Mouse (Mus musculus) stomach, postnatal 0 days (tissue): ENCODE results near the gene Gm19402. TPM values are rescaled to one million over a fixed set of nuclear protein-coding genes. Genes with fewer than 3 reads are reported as not detected.

Experiments used
- ATAC-seq: fragments of 200-750 bp; cut with Nextera tagmentation; 2 replicates; pipeline ENCODE4 v1.8.0; 2017; ENCODE audit not compliant: low FRiP score, low TSS enrichment
- DNase-seq: peaks from one replicate; pipeline ENCODE4 v3.0.0-alpha.2; 2016; ENCODE audit warnings: low spot score
- H3K27ac ChIP-seq: fragments of 300-500 bp; sonication (generic); replicated peaks from 2 replicates; pipeline ENCODE4 v1.5.1; 2014; ENCODE audit warnings: mild to moderate bottlenecking, control low read depth
- H3K27me3 ChIP-seq: fragments of 300-500 bp; sonication (generic); 2 replicates; pipeline ENCODE4 v1.6.1; 2014; ENCODE audit warnings: low read length; ENCODE audit not compliant: control insufficient read depth, insufficient read depth
- H3K36me3 ChIP-seq: fragments of 300-500 bp; sonication (generic); 2 replicates; pipeline ENCODE4 v1.6.1; 2014; ENCODE audit warnings: low read length, mixed read lengths; ENCODE audit not compliant: control insufficient read depth, insufficient read depth
- H3K4me1 ChIP-seq: fragments of 300-500 bp; sonication (generic); replicated peaks from 2 replicates; pipeline ENCODE4 v1.6.1; 2014; ENCODE audit warnings: antibody characterized with exemption; ENCODE audit not compliant: control insufficient read depth, insufficient read depth
- H3K4me2 ChIP-seq: fragments of 300-500 bp; sonication (generic); replicated peaks from 2 replicates; pipeline ENCODE4 v1.6.1; 2014; ENCODE audit warnings: low read depth, mild to moderate bottlenecking, control low read depth, moderate library complexity
- H3K4me3 ChIP-seq: fragments of 300-500 bp; sonication (generic); 2 replicates; pipeline ENCODE4 v1.5.1; 2014; ENCODE audit warnings: low read depth, low read length, control low read depth
- H3K9ac ChIP-seq: fragments of 300-500 bp; sonication (generic); 2 replicates; pipeline ENCODE4 v1.6.1; 2014; ENCODE audit warnings: mild to moderate bottlenecking, low read length, control low read depth, mixed read lengths
- H3K9me3 ChIP-seq: fragments of 300-500 bp; sonication (generic); 2 replicates; pipeline ENCODE4 v1.6.1; 2016; ENCODE audit warnings: low read length; ENCODE audit not compliant: control insufficient read depth
- CTCF ChIP-seq: IDR thresholded peaks from 2 replicates; pipeline ENCODE4 v1.5.1; 2016; ENCODE audit warnings: antibody characterized with exemption, low read depth, mild to moderate bottlenecking, moderate library complexity
- EP300 ChIP-seq: optimal IDR thresholded peaks from 2 replicates; pipeline ENCODE3; 2016; ENCODE audit warnings: antibody characterized with exemption
- WGBS: fragments of 180-500 bp; shearing (Covaris S2); extraction: QIAGEN DNeasy Blood & Tissue Kit; methylation state at CpG from one replicate; pipeline ENCODE4 v1.1.7; 2014; 5-methylcytosine and 5-hydroxymethylcytosine counted together
- polyA plus RNA-seq: library from polyadenylated mRNA; unstranded; fragments of >200 nt; fragmentation: Nextera tagmentation; extraction: Ambion mirVana; gene quantifications from 2 replicates; pipeline ENCODE4 v1.2.1, GENCODE M21; 2015

Gm19402 gene
- polyA plus RNA-seq, 1 experiment from 2014 or later = not detected

DNA sequence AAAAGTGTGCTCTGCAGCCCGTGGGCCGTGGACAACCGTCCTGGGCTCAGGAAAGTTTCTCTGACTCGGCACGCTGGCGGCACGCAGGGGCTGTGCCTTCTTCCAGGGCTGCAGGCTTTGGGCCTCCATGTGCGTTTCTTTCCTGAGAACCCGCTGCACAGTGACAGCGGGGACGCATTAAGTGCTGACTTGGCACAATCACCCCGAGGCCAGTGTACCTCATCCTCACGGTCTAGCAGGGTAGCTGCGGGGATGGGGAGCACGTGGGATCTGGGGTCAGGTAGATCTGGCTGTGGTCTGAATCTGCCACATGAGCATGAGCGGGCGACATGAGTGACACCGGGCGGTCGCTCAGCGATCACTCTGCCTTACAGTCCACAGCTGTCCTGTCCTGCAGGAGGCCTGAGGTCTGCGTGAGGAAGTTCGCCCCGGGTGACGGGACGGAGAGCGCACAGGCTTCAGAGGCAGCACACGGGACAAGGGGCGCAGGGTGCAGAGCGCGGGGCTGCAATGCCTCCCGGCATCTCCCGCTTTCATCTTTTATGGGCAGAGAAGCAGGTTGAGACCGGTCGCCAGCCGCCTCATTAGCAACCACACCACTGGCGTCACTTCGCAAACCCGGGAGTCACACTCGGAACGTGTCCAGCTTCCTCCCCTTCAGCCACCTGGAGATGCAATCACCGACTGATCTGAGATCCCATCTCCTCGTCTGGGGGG, 26.4 kb downstream of the Gm19402 start:
- no peaks in the 10 kb centered on the region for H3K36me3 ChIP-seq
- no peak for DNase-seq
- 0 out of 2 replicates have a peak overlapping the region, but pooled peaks have one; percentile 11 for H3K4me2 ChIP-seq
- no peaks in the 10 kb centered on the region for H3K9me3 ChIP-seq
- no peak for ATAC-seq
- no peaks in the 10 kb centered on the region for H3K27me3 ChIP-seq
- no peak overlapping the region for H3K9ac ChIP-seq
- no peaks in the 10 kb centered on the region for H3K4me1 ChIP-seq
- TF ChIP-seq EP300 (no peak), CTCF (no peak)
- 40% methylated on average over 43 of the region's 43 CpGs for WGBS
- no peak overlapping the region for H3K27ac ChIP-seq
- H3K4me3 ChIP-seq = no peak overlapping the region

DNA sequence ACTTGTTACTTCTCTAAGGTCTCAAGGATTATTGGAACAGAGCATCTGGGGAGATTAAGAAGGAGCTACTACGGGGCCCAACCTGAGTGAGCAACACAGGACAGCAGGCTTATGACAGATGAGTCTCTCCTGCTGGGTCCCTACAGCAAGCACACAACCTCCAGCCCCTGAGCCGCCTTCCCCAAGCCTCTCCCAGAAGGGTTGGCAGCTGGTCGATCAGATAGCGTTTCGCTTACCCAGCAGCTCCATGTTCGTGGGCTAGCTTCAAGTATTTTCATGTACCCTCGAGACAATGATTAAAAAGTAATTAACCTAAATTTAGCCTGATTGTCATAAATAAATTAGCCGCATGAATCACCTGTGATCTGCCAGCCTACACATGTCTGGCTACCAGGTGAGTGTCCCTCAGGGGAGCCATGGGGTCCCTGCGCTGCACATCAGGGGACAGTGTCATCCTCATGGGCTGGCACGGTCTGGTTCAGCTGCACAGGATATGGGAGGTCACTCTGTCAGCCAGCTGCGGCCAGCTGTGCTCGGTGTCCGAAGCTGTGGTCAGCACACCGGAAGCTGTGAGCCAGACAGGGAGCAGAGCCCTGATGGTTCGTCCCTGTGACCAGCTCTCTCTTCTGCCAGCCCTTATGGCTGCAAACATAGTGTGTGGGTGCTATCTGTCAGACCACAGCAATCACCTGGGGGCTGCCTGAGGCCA, 32.1 kb downstream of the Gm19402 start:
- Histone ChIP-seq H3K27ac (no peak overlapping the region), H3K4me3 (no peak overlapping the region), H3K4me2 (no peak overlapping the region), H3K4me1 (no peaks in the 10 kb centered on the region), H3K9me3 (no peaks in the 10 kb centered on the region), H3K36me3 (no peaks in the 10 kb centered on the region), H3K9ac (no peak overlapping the region), H3K27me3 (no peaks in the 10 kb centered on the region)
- 37% methylated on average over 15 of the region's 15 CpGs for WGBS
- no peak for TF ChIP-seq EP300
- TF ChIP-seq CTCF = no peak
- peak; percentile 47; the same call in 1 of the 2 replicates for ATAC-seq
- DNase-seq = no peak

DNA sequence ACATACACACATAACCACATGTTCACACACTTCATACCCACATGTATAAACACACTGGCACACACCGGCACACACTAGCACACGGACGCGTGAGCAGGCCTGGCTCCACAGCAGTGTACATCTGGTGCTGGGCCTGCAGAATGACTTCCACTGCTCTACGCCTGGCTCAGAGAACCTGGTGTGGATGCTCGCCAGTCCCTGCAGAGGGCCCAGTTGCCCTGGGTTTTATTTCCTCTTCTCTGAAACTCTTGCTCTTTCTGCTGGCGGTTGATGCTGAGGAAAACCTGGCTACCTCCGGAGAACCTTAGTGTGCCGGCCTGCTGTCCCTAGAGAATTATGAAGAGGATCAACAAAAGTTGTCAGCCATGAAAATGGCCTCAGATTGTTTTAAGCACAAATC, 38.5 kb downstream of the Gm19402 start:
- H3K27me3 ChIP-seq = no peaks in the 10 kb centered on the region
- WGBS = 91% methylated on average over 9 of the region's 9 CpGs

DNA sequence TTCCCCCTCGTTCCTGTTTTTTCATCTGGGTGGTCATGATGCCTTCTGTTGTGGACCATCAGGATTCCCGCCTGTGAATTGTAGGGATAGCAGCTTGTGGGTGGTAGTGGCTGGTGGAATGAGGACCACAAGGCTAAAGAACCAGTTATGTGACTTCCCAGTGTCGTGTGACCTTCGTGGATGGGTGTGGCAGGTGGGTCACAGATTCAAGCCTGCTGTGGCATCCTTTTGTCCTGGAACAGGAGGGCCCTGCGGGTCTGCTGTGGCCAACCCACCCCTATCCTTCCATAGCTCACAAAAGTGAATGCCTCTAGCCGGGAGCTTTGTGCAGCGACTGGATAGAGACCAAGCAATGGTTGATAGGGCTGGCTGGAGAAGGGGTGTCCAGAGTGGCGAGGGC, 42.7 kb downstream of the Gm19402 start:
- Histone ChIP-seq H3K27ac (no peak overlapping the region), H3K9me3 (no peaks in the 10 kb centered on the region), H3K4me2 (no peak overlapping the region), H3K9ac (no peak overlapping the region), H3K4me1 (no peaks in the 10 kb centered on the region), H3K36me3 (peaks cover 27% of the 10 kb centered on the region), H3K27me3 (no peaks in the 10 kb centered on the region), H3K4me3 (no peak overlapping the region)
- 76% methylated on average over 8 of the region's 8 CpGs for WGBS
- no peak for ATAC-seq
- DNase-seq = no peak
- no peak for TF ChIP-seq CTCF
- TF ChIP-seq EP300 = no peak

More for the DNA sequence above, 38.5 kb downstream of the Gm19402 start:
- TF ChIP-seq EP300 (no peak), CTCF (no peak)
- H3K27ac ChIP-seq = no peak overlapping the region
- no peak overlapping the region for H3K4me3 ChIP-seq
- H3K4me2 ChIP-seq = no peak overlapping the region
- DNase-seq = no peak
- no peaks in the 10 kb centered on the region for H3K9me3 ChIP-seq
- H3K4me1 ChIP-seq = no peaks in the 10 kb centered on the region
- no peak overlapping the region for H3K9ac ChIP-seq
- no peak for ATAC-seq
- H3K36me3 ChIP-seq = no peaks in the 10 kb centered on the region

DNA sequence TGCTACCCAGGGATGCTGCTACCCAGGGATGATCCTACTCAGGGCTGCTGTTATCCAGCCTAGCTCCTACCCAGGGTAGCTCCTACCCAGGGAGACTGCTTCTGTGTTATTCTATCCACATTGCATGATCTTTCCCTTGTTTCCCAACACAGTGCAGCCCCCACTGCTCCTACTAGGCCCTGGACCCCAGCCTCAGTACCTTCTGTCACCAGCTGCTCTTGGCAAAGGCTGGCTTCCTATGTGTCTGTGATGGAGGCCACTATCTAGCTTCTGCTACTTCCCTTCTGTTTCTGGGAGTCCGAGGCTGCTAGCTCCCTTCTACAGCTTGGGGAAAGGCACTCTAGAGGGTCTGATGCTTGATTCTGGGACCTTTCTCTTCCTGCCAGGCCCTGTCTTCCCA, 43.1 kb downstream of the Gm19402 start:
- TF ChIP-seq EP300 = no peak
- TF ChIP-seq CTCF = no peak
- H3K4me1 ChIP-seq = no peaks in the 10 kb centered on the region
- H3K9me3 ChIP-seq = no peaks in the 10 kb centered on the region
- no peak overlapping the region for H3K27ac ChIP-seq
- H3K36me3 ChIP-seq = peaks cover 27% of the 10 kb centered on the region
- H3K4me3 ChIP-seq = no peak overlapping the region
- no peak overlapping the region for H3K9ac ChIP-seq
- no peaks in the 10 kb centered on the region for H3K27me3 ChIP-seq
- no peak for ATAC-seq
- WGBS = 80% methylated on average over 1 of the region's 1 CpGs
- DNase-seq = no peak
- no peak overlapping the region for H3K4me2 ChIP-seq

DNA sequence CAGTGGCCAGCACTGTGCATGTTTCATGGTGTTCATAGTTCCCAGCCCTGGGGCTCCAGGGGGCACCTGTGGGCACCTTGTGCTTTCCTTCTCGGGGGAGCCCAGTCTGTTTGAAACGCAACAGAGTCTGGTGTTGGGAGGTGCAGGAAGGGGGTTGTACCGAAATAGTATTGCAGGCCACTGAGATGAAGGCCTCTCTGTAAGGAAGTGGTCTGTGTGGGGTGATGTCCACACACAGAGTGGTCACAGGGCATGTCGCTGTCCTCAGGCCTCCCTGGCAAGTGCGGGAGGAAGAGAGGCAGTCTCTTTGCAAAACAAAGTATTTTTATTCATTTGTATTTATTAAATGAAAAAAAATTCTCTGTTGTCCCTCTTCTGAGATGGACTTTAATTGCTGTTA, 45.0 kb downstream of the Gm19402 start:
- DNase-seq = no peak
- Histone ChIP-seq H3K27me3 (no peaks in the 10 kb centered on the region), H3K9me3 (no peaks in the 10 kb centered on the region), H3K27ac (no peak overlapping the region), H3K4me2 (no peak overlapping the region), H3K9ac (no peak overlapping the region), H3K36me3 (peaks cover 35% of the 10 kb centered on the region), H3K4me1 (no peaks in the 10 kb centered on the region), H3K4me3 (no peak overlapping the region)
- TF ChIP-seq CTCF = no peak
- no peak for TF ChIP-seq EP300
- WGBS = 87% methylated on average over 5 of the region's 5 CpGs
- no peak for ATAC-seq
